Mouse (Mus musculus) testis, adult 2 months (tissue): ENCODE measurements at regions not wholly inside any gene's neighbourhood (a gene's known extent, or its start where the extent isn't known, plus 50 kb on each side); places are given as distances from the start of the nearest gene placed in this dataset.

Source experiments
- CTCF ChIP-seq: fragments of 200-500 bp; IDR thresholded peaks from 2 replicates; pipeline ENCODE4 v1.5.1; 2012; ENCODE audit warnings: low read depth, mild to moderate bottlenecking, inconsistent platforms, low read length, moderate library complexity; ENCODE audit not compliant: control insufficient read depth, insufficient read depth, insufficient replicate concordance
- POLR2A ChIP-seq: fragments of 200-500 bp; IDR thresholded peaks from 2 replicates; pipeline ENCODE4 v1.6.1; 2012; ENCODE audit warnings: low read depth, mild to moderate bottlenecking, inconsistent platforms, low read length, moderate library complexity; ENCODE audit not compliant: control insufficient read depth

- TF ChIP-seq POLR2A (no peak), CTCF (no peak)
Measured at GRCm38 (mm10) chr1:77148052-77148451, 366.8 kb downstream of the Epha4 start.
